Mouse (Mus musculus) urinary bladder, postnatal 10 days (tissue): ENCODE measurements around the gene Aatf.

Experiments
- DNase-seq: peaks from one replicate; pipeline ENCODE4 v3.0.0; 2022; ENCODE audit warnings: low spot score

Aatf gene

DNA sequence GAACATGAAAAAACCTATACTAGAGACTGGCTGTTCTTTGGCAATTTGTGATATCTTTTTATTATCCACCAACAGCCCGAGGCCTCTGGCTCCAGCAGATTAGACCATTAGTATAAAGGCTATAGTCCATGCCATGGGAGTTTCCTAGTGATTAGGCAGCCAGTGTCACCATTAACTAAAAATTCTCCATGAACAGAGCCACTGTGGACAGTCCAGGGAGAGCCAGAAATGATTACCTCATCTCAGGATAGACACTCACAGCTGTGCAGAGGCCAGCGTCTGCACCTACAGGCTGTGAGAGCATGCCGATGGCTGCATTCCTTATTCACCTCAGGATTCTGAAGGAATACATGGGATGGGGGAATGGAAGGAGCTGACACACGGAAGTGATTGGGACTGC, 140.2 kb downstream of the Aatf start:
- no peak for DNase-seq
